Mouse (Mus musculus) gastrocnemius, postnatal 4 days (tissue): ENCODE data around the gene Rbm44. TPM values are rescaled to one million over a fixed set of nuclear protein-coding genes. Genes with fewer than 3 reads are reported as not detected.

Experiments
- DNase-seq, 2 experiments: peaks; one replicate each; pipeline ENCODE4 v3.0.0; 2021 to 2022; ENCODE audit warnings: low spot score in 2 of 2, mixed read lengths in 2 of 2
- long read RNA-seq, 2 experiments: library from polyadenylated mRNA; stranded (forward); transcript quantifications; one replicate each; pipeline ENCODE4 v2.0.0; 2021
- total RNA-seq, 2 experiments: library from RNA; stranded (reverse); gene quantifications; 2 replicates each; pipeline ENCODE4 v1.2.3; 2021

Gene Rbm44
- total RNA-seq = under 1 TPM in 1 of 2 experiments, not detected in 1; 0.10 TPM
- long read RNA-seq, experiment 1 = 0 reads
- long read RNA-seq, experiment 2 = 0 reads

GRCm38 (mm10) chr1:91144813-91145212, at the start of gene Rbm44:
Gene Rbm44, plus strand, starts transcription at chr1:91145089.
- no peak for DNase-seq

GRCm38 (mm10) chr1:91095258-91095657, 49.6 kb upstream of the Rbm44 start:
- DNase-seq = no peak

- DNase-seq = no peak
Measured at GRCm38 (mm10) chr1:91095853-91096252, 49.0 kb upstream of the Rbm44 start.

GRCm38 (mm10) chr1:91096490-91096889, 48.4 kb upstream of the Rbm44 start:
- no peak for DNase-seq

- DNase-seq = no peak
Measured at GRCm38 (mm10) chr1:91097283-91097834, 47.5 kb upstream of the Rbm44 start.

GRCm38 (mm10) chr1:91098887-91099286, 46.0 kb upstream of the Rbm44 start:
- DNase-seq = peak; percentile 49 to 70

- DNase-seq = no peak
Measured at GRCm38 (mm10) chr1:91101709-91102440, 43.0 kb upstream of the Rbm44 start.

GRCm38 (mm10) chr1:91103366-91103983, 41.4 kb upstream of the Rbm44 start:
- no peak for DNase-seq

- no peak for DNase-seq
Measured at GRCm38 (mm10) chr1:91107548-91107947, 37.3 kb upstream of the Rbm44 start.

GRCm38 (mm10) chr1:91109302-91109701, 35.6 kb upstream of the Rbm44 start:
- DNase-seq = no peak

- no peak for DNase-seq
Measured at GRCm38 (mm10) chr1:91112171-91112570, 32.7 kb upstream of the Rbm44 start.

GRCm38 (mm10) chr1:91112606-91113005, 32.3 kb upstream of the Rbm44 start:
- no peak for DNase-seq

GRCm38 (mm10) chr1:91122121-91122520, 22.8 kb upstream of the Rbm44 start:
- no peak for DNase-seq

GRCm38 (mm10) chr1:91123004-91123403, 21.9 kb upstream of the Rbm44 start:
- no peak for DNase-seq

GRCm38 (mm10) chr1:91123466-91123865, 21.4 kb upstream of the Rbm44 start:
- DNase-seq = no peak

GRCm38 (mm10) chr1:91128849-91129248, 16.0 kb upstream of the Rbm44 start:
- DNase-seq = no peak

GRCm38 (mm10) chr1:91137036-91137435, 7.9 kb upstream of the Rbm44 start:
- DNase-seq = no peak

- DNase-seq = no peak
Measured at GRCm38 (mm10) chr1:91151509-91151908, 6.6 kb downstream of the Rbm44 start.

GRCm38 (mm10) chr1:91166798-91167197, 21.9 kb downstream of the Rbm44 start:
- no peak for DNase-seq

- no peak for DNase-seq
Measured at GRCm38 (mm10) chr1:91169157-91169556, 24.3 kb downstream of the Rbm44 start.

GRCm38 (mm10) chr1:91174796-91175195, 29.9 kb downstream of the Rbm44 start:
- no peak for DNase-seq

- no peak for DNase-seq
Measured at GRCm38 (mm10) chr1:91176026-91176425, 31.1 kb downstream of the Rbm44 start.
